Mouse (Mus musculus): Measurements from ENCODE around the gene Gpr82.

Gene Gpr82

DNA sequence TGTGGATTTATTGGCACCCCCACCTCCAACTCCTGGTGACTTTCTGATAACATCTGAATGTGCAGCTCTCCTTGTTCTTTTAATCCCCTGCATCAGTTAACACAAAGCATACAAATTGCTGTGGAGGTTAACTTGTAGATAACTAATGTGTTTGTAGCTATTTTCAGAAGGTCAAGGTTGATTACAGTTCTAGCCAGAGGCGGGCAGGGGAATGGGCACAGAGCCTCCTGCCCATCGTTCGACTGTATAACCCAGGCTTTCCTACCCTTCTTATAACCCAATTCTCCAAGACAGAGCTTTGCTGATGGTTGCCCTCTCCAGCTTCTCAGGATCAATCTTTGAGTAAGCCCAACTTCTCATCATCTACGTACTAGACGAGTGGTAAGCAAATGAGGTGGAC lies at the start of gene Gpr82:
Gene Gpr82 (plus strand): TSS at position 301 of the 400 bp plus-strand sequence.
- no peak for DNase-seq

DNA sequence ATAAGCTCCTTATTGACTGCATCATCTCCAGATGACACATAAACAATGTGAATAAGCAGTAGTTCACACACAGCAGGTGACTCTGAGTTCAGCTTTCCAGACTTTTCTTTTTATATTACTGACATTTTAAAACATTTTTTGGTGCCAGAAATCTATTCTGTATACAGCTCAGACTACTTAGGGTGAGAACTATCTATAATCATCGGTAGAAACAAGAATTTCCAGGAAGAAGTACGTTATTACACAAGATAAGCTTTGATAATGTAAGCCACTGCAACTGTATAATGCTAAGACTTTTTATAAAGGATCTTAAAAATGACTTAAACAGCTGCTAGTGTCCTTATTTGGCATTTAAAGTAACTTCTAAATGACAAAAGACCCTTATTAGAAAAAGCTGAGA lies 49.0 kb upstream of the Gpr82 start:
- no peak for DNase-seq

DNA sequence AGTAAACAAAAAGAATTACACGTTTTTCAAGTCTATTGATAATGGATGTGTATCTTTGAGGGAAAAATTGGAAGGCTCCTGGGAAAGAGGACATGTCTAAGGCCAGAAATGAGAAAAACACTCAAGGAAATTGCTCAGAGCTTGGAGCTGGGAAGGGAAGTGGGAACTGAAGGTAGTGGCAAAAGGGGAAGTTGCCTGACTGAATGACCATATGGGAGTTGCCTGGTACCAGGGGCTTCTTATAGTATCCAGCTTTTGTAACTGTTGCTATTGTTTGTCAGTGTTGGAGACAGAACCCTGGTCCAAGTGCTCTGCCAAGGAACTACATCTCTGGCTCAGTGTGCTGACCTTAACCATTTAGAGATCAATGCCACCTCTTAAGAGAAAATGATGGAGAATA lies 44.4 kb upstream of the Gpr82 start:
- DNase-seq = no peak

DNA sequence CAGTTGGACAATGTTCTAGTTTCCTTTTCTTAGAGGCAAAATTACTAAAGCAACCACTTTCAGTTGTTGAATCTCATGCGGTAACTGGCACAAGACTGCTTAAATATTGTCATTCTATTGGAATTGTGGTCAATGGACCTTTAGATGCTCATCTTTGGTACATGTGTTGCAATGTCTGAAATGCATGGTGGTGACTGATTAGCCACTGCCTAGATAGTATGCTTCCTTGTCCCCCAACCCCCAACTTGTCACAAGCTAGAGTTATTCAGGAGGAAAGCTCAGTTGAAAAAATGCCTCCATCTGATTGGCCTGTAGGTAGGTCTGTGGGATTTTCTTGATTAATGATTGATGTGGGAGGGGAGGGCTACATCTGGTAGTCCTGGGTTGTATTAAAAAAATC lies 43.9 kb upstream of the Gpr82 start:
- no peak for DNase-seq

DNA sequence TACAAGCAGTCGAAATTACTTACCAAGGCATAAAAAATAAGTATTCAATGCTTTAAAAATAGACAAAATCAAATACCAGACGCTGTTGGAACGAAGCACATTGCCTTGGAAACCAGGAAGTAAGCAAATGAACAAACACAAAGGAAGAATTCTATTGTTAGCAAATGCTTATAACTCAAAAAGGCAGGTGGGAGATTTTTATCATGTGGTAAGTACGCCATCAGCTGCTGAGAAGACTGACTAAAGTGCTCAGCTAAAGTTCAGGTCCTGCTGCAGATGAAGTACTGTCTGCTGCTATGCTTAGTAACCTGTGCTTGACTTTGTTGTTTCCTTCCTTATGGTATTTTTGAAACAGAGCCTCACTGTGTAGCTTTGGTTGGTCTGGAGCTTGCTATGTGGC lies 42.7 kb upstream of the Gpr82 start:
- no peak for DNase-seq

DNA sequence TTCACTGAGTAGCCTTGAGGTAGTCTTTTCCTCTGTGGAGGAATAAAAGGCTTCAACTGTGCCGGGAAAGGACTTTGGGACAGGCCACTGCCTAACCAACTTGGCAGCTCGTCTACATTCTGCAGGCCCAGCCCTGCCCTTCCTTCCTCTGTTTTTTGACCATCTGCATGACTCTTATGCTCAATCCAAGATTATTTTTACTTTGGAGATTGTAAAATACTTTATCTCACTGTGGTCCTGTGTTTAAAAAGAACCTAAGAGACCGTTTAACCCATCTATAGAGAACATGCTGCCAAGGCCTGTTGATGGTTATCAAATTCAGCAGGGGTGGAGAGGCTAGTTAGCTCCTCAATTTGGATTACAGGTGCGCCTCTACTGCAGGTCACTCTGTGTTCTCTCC lies 39.7 kb upstream of the Gpr82 start:
- no peak for DNase-seq

DNA sequence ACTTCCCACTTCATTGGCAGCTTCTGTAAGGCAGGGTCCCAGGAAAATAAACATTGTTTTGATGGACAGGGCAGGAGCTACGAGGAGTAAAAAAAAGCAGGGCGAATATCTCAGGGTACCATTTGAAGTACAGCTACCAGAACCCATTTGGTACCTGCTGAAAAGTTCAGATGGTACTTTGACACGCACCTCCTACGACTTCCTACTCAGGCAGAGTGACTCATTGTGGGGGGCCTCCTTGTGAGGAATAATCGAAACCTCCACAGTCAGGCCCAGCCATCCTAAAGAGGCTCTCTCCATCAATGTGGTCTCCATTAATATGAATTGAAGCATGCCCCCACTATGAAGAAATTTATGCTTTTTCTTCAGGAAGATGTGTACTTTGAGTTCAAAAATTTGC lies 38.5 kb upstream of the Gpr82 start:
- no peak for DNase-seq

DNA sequence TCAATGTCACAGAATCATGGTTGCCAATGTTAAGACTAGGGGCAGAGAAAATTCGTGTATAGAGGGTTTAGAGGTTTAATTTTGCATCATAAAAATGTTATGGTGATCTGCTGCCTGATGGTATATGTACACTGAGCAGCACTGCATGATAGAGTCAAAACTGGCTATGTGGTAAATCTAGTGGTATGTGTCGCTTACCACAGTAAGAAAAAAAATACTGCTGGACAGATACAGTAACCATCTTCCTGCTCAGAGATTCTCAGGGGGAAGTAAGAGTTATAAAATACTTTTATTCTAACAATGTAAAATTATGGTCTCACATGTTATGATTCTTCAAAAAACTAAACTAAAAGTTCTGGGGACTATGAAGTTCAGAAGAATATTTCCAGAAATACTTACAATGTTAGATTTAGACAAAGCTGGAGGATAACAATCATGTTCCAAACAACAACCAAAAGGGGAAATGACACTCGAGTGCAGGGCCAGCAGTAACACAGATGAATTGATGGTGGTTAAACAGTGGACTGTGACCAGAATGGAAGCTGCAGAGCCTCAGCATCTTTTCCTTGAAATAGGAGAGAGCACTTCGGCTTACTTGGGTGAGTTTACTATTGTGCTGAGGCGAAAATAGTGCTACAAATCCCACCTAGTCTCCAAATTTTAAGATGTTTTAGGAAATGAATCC lies 29.4 kb upstream of the Gpr82 start, which contains the start of gene Gpr34:
Gene Gpr34 (plus strand): TSS at position 491 of the 685 bp plus-strand sequence.
- DNase-seq = no peak

DNA sequence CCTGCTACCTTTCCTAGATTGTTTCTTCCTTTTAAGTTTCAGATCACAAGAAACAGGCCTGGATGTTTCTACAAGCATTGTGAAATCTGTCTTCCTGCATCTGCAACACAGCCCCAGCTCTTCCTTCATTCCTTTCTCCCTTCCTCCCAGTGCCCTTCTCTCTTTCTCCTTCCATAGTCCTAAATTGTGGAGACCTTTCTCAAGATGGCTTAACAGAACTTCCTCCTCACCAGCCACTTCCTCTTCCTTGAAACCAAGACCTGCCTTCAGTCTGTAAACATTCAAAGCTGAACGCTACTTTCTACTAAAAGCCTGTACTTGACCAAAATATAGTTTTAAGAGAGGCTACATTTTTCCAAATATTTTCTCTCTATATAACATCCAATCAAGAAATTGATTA lies 24.8 kb upstream of the Gpr82 start:
- no peak for DNase-seq

DNA sequence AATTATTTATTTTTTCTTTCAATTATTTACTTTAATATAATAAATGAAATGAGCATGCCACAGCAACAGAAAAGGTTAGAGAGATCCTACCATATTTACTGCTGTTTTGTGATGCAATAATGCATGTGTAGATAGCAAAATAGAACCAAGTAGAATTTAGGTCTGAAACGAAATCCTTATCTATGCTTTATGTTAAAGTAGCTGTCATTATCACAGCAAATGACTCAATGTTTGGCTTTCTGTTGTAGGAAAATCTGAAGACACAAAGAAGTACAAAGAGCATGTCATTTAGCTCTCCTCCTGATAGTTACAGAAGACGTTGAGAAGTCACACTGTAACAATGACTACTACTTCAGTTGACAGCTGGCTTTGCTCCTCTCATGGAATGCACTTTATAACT lies 22.3 kb upstream of the Gpr82 start:
- DNase-seq = no peak

DNA sequence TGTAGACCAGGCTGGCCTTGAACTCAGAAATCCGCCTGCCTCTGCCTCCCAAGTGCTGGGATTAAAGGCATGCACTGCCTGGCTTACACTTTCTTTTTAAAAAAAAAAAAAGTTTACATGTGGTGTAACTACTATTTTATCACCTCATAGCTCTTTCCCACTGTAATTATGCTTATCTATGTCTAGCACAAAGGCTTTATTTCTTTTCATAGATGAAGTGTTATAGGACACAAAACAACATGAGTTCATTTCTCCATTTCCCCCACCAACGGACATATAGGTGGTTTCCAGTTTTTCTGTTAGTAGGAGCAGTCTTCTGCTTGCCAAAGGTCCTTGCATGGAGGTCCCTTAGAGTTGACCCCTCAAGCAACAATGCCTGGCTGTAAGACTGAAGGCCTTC lies 9.3 kb upstream of the Gpr82 start:
- DNase-seq = no peak

DNA sequence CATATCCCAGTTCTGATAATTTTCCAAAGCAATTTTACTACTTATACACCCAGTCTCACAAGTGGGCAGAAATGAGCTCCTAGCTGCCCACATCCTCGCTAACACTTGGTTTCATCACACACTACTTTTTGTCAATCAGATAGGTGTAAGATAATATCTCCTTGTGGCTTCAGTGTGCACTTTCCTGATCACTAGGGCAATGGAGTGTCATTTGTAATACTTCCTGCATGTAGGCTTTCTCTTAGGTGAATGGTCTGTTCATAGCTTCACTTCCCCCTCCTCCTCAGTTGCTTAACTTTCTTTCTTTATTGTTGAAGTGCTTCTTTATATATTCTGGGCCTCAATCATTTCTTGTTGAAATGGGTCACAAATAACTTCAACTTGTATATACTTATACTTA lies 8.9 kb upstream of the Gpr82 start:
- DNase-seq = no peak

DNA sequence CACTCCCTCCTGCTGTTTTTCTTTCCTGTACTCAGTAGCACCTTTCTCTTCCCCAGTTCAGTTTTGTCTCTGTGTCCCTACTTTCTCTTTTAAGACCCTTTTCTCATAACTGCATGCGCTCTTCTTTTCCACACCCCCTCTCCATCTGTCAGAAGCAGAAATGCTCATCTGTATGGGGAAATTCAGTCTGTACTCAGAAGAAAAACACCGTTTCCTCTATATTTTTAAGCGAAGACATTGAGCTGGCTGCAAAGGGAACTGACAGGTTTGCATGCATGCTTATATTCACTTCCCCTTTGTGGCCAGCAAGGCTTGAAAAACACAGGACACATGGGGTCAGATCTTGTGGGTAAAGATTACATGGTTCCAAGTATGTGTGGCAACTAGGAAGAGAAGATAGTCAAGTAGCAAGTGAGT lies 6.2 kb upstream of the Gpr82 start:
- no peak for DNase-seq

DNA sequence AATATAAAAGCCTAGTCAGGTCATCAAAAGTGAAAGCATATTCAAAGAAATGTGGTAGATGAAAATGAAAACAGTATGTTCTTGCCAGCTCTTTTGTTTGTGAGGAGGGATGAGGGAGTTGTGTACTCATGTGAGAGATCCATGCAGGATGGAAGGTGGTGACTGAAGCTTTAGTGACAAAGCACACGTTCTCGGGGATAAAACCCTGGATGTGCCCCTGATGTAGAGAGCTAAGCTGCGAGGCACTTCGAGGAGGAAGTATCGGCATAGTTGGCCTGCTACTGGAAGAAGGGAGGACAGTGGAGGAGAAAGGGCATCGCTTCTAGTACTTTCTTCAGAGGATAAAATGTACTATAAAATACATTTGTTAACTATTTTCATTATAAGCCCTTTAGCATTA lies 5.3 kb upstream of the Gpr82 start:
- DNase-seq = no peak

DNA sequence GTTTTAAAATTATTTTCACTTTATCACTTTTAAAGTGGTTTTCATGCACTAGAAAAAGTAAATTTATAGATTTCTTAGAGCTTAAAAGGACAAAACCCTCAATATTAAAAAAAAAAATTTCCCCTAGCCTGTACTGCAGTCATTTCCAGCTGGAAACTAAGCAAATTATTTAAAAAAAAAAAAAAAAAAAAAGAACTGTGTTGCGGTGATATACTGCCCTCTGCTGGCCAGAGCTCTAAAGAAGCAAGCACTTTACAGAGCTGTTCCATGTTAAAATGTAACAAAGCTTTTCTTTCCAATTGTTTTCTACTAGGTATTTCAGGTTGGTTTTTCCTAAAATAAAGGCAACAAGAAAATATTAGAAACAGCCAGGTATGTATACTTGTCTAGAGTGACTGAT lies 4.4 kb upstream of the Gpr82 start:
- peak; percentile 73 for DNase-seq

DNA sequence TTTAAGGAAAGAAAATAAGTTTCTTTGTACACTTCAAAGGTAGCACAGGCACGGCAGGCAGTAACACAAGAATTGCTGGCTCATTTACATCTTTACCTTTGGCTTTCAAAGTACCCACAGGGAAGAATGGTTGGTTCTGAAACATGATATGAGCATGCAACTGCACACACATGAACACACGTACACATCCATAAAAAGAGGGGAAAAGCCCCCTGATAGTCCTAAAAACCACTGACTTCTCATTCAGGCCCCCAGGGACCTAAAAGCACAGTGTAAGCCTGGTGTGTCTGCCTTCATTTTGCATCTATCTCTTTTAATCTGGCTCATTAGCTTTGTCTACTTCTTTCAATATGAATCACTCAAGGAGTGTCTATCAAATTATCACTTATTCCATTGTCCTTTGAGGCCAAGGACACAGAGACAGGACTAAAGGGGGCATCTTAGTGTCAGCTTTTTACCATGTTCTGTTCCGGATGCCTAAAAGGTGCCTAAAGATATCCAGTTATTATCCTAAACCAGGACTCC lies 2.5 kb upstream of the Gpr82 start:
- DNase-seq = no peak

DNA sequence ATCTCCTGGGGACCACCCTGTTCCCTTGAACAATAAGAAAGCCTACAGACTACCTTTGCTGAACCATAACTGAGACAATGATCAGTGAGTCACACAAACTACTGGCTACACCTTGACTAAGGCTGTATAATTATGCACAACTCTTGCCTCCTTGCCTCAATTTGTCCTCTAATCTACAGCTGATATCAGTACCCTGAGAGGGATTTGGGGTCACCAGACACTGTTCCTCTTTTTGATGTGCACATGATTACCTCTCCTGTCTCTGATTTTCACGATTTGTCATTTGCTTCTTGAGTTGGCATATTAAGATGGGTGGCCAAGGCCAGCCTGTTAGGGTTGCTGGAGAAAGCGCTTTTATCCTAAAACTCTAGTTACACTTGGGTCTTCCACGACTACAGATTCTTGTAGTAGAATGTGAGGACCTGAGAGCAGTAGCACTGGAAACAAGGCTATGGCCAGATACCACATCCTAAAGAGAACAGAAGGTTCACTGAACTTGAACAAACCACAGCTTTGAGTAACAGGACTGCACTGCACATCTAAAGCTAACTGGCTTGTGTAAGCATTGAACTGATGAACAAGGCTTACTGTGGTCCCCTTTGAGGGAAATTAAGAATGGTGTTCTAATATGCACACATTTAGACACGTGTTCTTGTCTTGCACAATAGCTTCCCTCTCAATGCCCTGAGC lies 1.8 kb upstream of the Gpr82 start:
- DNase-seq = no peak

DNA sequence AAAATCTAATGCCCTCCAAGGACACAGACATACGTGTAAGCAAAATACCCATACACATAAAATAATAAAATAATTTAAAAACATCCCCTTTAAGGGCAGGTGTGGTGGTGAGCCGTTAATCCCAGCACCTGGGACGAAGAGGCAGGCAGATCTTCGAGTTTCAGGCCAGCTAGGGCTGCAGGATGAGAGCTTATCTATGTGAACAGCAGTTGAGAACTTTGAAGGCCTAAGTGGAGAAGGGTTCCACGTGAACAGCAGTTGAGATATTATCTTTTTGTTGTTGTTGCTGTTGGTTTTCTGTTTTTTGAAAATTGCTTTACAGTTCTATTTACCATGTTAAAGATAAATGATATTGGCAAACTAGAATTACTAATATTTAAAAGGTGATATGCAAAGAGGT lies 7.7 kb downstream of the Gpr82 start:
- no peak for DNase-seq

DNA sequence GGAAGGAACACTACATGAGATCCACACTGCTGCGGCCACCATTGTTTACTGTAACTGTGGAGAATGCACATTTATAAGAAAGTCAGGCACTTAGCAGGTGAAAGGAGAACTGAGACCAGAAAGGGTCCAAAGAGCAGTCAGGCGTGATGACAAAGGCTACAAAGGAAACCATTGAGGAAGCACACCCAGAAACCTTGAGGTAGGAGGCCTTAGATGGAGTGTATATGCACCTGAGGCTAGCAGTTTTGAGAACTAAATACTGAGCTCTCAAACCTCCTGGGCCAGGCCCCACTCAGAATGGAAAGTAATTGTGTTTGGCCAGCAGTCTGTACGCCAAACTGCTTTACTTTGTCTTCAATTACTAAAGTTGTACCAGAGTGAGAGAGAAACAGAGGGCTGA lies 9.2 kb downstream of the Gpr82 start:
- no peak for DNase-seq

DNA sequence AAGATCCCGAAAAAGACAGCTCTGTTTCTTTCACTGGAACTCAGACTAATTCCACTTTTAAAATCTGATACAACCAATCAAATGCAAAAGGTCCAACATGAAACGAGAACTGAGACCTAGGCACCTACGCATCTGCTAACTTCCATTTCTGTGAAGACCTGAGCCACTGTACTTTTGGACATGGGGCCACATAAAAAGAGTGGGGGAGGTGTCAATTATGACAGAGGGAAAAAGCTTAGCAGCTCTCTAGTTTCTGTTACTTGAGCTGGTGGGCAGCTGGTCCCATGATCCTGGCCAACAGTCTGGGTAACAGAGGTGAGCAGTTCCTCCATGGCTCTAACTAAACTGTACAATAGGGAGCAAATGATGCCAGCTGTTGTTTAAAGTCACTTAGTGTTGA lies 11.8 kb downstream of the Gpr82 start:
- DNase-seq = no peak

DNA sequence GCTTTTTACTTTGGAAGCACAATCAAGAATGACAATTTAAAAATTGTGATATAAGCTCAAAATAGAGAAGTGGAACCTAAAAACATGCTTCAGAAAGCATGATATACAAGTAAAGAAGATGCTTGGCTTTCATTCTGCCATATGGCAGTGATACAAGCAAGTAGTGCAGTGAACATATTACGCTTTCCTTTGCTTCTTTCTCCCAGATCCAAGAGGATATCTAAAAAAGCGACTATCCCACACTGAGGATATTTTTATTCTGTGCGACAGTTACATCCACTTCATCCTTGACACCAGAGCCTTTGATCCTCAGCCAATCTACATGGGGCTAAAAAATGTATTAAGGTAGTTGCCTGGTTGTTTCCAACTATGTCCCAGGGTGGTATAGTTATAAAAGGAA lies 20.6 kb downstream of the Gpr82 start:
- no peak for DNase-seq

DNA sequence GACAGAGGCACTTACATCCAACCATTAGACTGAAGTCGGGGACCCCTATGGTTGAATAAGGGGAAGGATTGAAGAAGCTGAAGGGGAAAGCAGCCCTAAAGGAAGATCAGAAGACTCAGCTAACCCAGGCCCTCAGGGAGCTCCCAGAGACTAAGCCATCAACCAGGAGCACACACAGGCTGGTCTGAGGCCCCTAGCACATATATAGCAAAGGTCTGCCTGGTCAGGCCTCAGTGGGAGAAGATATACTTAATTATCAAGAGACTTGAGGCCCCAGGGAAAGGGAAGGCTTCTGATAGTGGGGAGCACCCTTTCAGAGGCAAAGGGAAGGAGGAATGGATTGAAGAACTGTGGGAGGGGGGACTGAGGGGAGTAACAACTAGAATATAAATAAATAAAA lies 25.4 kb downstream of the Gpr82 start:
- DNase-seq = no peak

DNA sequence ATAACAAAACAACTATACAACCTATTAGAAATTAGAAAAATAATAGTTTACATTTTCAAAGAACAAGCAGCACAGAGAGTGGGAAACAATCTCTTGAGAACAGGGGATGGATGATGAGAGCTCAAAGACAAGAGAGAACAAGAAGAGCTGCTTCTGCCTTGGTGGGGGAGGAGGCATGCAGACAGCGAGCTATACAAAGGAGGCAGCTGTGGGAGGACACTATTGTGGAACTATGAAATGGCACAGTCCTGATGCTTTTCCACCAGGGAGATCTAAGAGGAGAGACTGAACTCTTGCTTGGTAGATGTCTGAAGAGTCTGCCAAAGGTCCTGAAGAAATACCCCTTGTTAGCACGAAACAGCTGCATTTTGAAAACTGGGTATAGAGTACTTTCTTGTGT lies 27.2 kb downstream of the Gpr82 start:
- no peak for DNase-seq

DNA sequence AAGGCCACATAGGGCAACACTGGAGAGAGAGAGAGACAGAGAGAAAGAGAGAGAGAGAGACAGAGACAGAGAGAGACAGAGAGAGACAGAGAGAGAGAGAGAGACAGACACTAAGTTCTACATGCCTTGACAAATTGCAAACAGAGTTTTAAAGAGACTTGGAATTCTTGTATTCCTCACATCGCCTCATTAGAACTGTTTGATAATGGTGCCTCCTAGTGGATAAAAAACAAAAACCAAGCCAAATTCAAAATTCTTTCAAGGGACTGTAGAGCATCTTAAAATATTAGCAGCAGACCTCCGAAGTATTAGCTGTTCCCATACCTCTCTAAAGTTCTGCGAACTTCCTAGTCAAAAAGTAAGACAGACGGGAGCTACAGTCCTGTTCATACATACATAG lies 30.7 kb downstream of the Gpr82 start:
- no peak for DNase-seq

DNA sequence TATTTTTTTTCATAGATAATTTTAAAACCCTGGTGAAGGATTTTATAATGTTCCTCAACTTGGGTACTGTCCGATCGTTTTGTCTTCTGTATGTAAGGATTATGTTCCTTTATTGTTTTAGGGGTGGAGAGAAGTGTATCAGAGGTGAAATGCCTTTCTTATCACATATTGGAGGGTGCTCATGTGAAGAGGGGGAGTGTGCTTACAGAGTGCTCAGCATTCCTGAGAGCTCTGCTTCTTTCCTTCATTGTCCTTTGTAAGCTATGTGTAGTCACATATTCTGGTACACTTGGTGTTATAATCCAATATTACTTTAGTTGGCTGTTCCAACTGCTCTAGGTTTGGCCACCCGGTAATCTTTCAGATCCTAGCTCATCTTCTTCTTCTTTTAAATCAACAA lies 39.5 kb downstream of the Gpr82 start:
- no peak for DNase-seq

Data from right cerebral cortex, postnatal 14 days (tissue).